Mouse (Mus musculus): ENCODE data around the gene Ttll3. TPM values are rescaled to one million over a fixed set of nuclear protein-coding genes. Genes with fewer than 3 reads are reported as not detected.
A peak's percentile ranks its signal among the peaks of the same experiment; 100 is the strongest.

The Ttll3 gene
- polyA plus RNA-seq, 1 experiment from 2014 or later, result 2.3 TPM

GRCm38 (mm10) chr6:113437135-113437534 lies 48.1 kb downstream of the Ttll3 start:
- no peaks in the 10 kb centered on the region for H3K36me3 ChIP-seq (ENCODE audit: control insufficient read depth, insufficient read depth)
- no peak overlapping the region for H3K4me3 ChIP-seq (ENCODE audit: low read length)
- H3K9me3 ChIP-seq (replicated peaks; ENCODE audit: control insufficient read depth, low read length), result no peaks in the 10 kb centered on the region
- no peak overlapping the region for H3K27ac ChIP-seq (ENCODE audit: low read length)
- ATAC-seq (replicated peaks; ENCODE audit: extremely low read depth, insufficient read depth, low FRiP score), result no peak
- no peaks in the 10 kb centered on the region for H3K27me3 ChIP-seq (ENCODE audit: control insufficient read depth, insufficient read depth, low read length)
- WGBS, result 62% methylated on average over 12 of the region's 12 CpGs
- H3K4me2 ChIP-seq (ENCODE audit: low read depth, low read length), result no peak overlapping the region
- no peak overlapping the region for H3K9ac ChIP-seq (ENCODE audit: low read length)
- H3K4me1 ChIP-seq (ENCODE audit: control insufficient read depth, insufficient read depth, low read length), result peaks cover 2% of the 10 kb centered on the region; the same call in 1 of the 2 replicates

GRCm38 (mm10) chr6:113438721-113439430 lies 49.8 kb downstream of the Ttll3 start:
- Histone ChIP-seq H3K9ac (ENCODE audit: low read length) (no peak overlapping the region), H3K4me2 (ENCODE audit: low read depth, low read length) (no peak overlapping the region), H3K36me3 (ENCODE audit: control insufficient read depth, insufficient read depth) (no peaks in the 10 kb centered on the region), H3K4me1 (ENCODE audit: control insufficient read depth, insufficient read depth, low read length) (peaks cover 9% of the 10 kb centered on the region), H3K27me3 (ENCODE audit: control insufficient read depth, insufficient read depth, low read length) (no peaks in the 10 kb centered on the region), H3K27ac (ENCODE audit: low read length) (no peak overlapping the region), H3K9me3 (replicated peaks; ENCODE audit: control insufficient read depth, low read length) (no peaks in the 10 kb centered on the region), H3K4me3 (ENCODE audit: low read length) (no peak overlapping the region)
- 49% methylated on average over 12 of the region's 12 CpGs for WGBS
- ATAC-seq (replicated peaks; ENCODE audit: extremely low read depth, insufficient read depth, low FRiP score), result no peak

- no peak overlapping the region for H3K9ac ChIP-seq (ENCODE audit: low read length)
- no peak overlapping the region for H3K27ac ChIP-seq (ENCODE audit: low read length)
- H3K9me3 ChIP-seq (replicated peaks; ENCODE audit: control insufficient read depth, low read length), result no peaks in the 10 kb centered on the region
- ATAC-seq (replicated peaks; ENCODE audit: extremely low read depth, insufficient read depth, low FRiP score), result no peak
- WGBS, result 71% methylated on average over 3 of the region's 3 CpGs
- H3K27me3 ChIP-seq (ENCODE audit: control insufficient read depth, insufficient read depth, low read length), result no peaks in the 10 kb centered on the region
- H3K4me3 ChIP-seq (ENCODE audit: low read length), result no peak overlapping the region
- peaks cover 3% of the 10 kb centered on the region; the same call in 1 of the 2 replicates for H3K36me3 ChIP-seq (ENCODE audit: control insufficient read depth, insufficient read depth)
- peaks cover 9% of the 10 kb centered on the region for H3K4me1 ChIP-seq (ENCODE audit: control insufficient read depth, insufficient read depth, low read length)
- H3K4me2 ChIP-seq (ENCODE audit: low read depth, low read length), result no peak overlapping the region
These were observed 51.6 kb downstream of the Ttll3 start for GRCm38 (mm10) chr6:113440686-113441085.

- H3K4me3 ChIP-seq (ENCODE audit: low read length), result no peak overlapping the region
- ATAC-seq (replicated peaks; ENCODE audit: extremely low read depth, insufficient read depth, low FRiP score), result no peak
- H3K9me3 ChIP-seq (replicated peaks; ENCODE audit: control insufficient read depth, low read length), result no peaks in the 10 kb centered on the region
- H3K27me3 ChIP-seq (ENCODE audit: control insufficient read depth, insufficient read depth, low read length), result no peaks in the 10 kb centered on the region
- H3K4me2 ChIP-seq (ENCODE audit: low read depth, low read length), result no peak overlapping the region
- no peak overlapping the region for H3K27ac ChIP-seq (ENCODE audit: low read length)
- peaks cover 3% of the 10 kb centered on the region for H3K36me3 ChIP-seq (ENCODE audit: control insufficient read depth, insufficient read depth)
- WGBS, result 52% methylated on average over 7 of the region's 7 CpGs
- no peak overlapping the region for H3K9ac ChIP-seq (ENCODE audit: low read length)
- H3K4me1 ChIP-seq (ENCODE audit: control insufficient read depth, insufficient read depth, low read length), result peaks cover 9% of the 10 kb centered on the region
These were observed 52.2 kb downstream of the Ttll3 start for GRCm38 (mm10) chr6:113441147-113441680.

GRCm38 (mm10) chr6:113442087-113442441 lies 53.0 kb downstream of the Ttll3 start:
- Histone ChIP-seq H3K9me3 (replicated peaks; ENCODE audit: control insufficient read depth, low read length) (no peaks in the 10 kb centered on the region), H3K4me2 (ENCODE audit: low read depth, low read length) (peak overlapping the region; percentile 99), H3K4me1 (ENCODE audit: control insufficient read depth, insufficient read depth, low read length) (peaks cover 9% of the 10 kb centered on the region), H3K27ac (ENCODE audit: low read length) (peak overlapping the region; percentile 57), H3K4me3 (ENCODE audit: low read length) (peak overlapping the region; percentile 98), H3K36me3 (ENCODE audit: control insufficient read depth, insufficient read depth) (peaks cover 6% of the 10 kb centered on the region), H3K27me3 (ENCODE audit: control insufficient read depth, insufficient read depth, low read length) (no peaks in the 10 kb centered on the region), H3K9ac (ENCODE audit: low read length) (peak overlapping the region; percentile 97)
- WGBS, result 39% methylated on average over 9 of the region's 9 CpGs
- no peak for ATAC-seq (replicated peaks; ENCODE audit: extremely low read depth, insufficient read depth, low FRiP score)

- WGBS, result 0% methylated on average over 45 of the region's 45 CpGs
- Histone ChIP-seq H3K4me2 (ENCODE audit: low read depth, low read length) (peak within 1 kb of the TSS; percentile 99), H3K36me3 (ENCODE audit: control insufficient read depth, insufficient read depth) (peaks cover 11% of the 10 kb centered on the region), H3K4me3 (ENCODE audit: low read length) (peak within 1 kb of the TSS; percentile 98), H3K9ac (ENCODE audit: low read length) (peak within 1 kb of the TSS; percentile 97), H3K4me1 (ENCODE audit: control insufficient read depth, insufficient read depth, low read length) (peaks cover 9% of the 10 kb centered on the region), H3K9me3 (replicated peaks; ENCODE audit: control insufficient read depth, low read length) (no peaks in the 10 kb centered on the region), H3K27ac (ENCODE audit: low read length) (peak within 1 kb of the TSS; percentile 57), H3K27me3 (ENCODE audit: control insufficient read depth, insufficient read depth, low read length) (no peaks in the 10 kb centered on the region)
- peak; percentile 86 for ATAC-seq (replicated peaks; ENCODE audit: extremely low read depth, insufficient read depth, low FRiP score)
These were observed 53.5 kb downstream of the Ttll3 start, which contains the start of gene Jagn1 for GRCm38 (mm10) chr6:113442442-113443090. Gene Jagn1 (plus strand): TSS chr6:113442569.

- Histone ChIP-seq H3K27me3 (ENCODE audit: control insufficient read depth, insufficient read depth, low read length) (no peaks in the 10 kb centered on the region), H3K9ac (ENCODE audit: low read length) (peak overlapping the region; percentile 97), H3K9me3 (replicated peaks; ENCODE audit: control insufficient read depth, low read length) (no peaks in the 10 kb centered on the region), H3K27ac (ENCODE audit: low read length) (no peak overlapping the region), H3K4me2 (ENCODE audit: low read depth, low read length) (peak overlapping the region; percentile 99), H3K36me3 (ENCODE audit: control insufficient read depth, insufficient read depth) (peaks cover 16% of the 10 kb centered on the region), H3K4me1 (ENCODE audit: control insufficient read depth, insufficient read depth, low read length) (peaks cover 9% of the 10 kb centered on the region), H3K4me3 (ENCODE audit: low read length) (peak overlapping the region; percentile 98)
- ATAC-seq (replicated peaks; ENCODE audit: extremely low read depth, insufficient read depth, low FRiP score), result no peak
- 44% methylated on average over 12 of the region's 12 CpGs for WGBS
These were observed 54.0 kb downstream of the Ttll3 start for GRCm38 (mm10) chr6:113443091-113443490.

- Histone ChIP-seq H3K27me3 (ENCODE audit: control insufficient read depth, insufficient read depth, low read length) (no peaks in the 10 kb centered on the region), H3K9ac (ENCODE audit: low read length) (no peak overlapping the region), H3K4me1 (ENCODE audit: control insufficient read depth, insufficient read depth, low read length) (peaks cover 9% of the 10 kb centered on the region), H3K36me3 (ENCODE audit: control insufficient read depth, insufficient read depth) (peaks cover 20% of the 10 kb centered on the region), H3K4me2 (ENCODE audit: low read depth, low read length) (no peak overlapping the region), H3K9me3 (replicated peaks; ENCODE audit: control insufficient read depth, low read length) (no peaks in the 10 kb centered on the region), H3K4me3 (ENCODE audit: low read length) (no peak overlapping the region), H3K27ac (ENCODE audit: low read length) (no peak overlapping the region)
- 82% methylated on average over 7 of the region's 8 CpGs for WGBS
- ATAC-seq (replicated peaks; ENCODE audit: extremely low read depth, insufficient read depth, low FRiP score), result no peak
These were observed 55.3 kb downstream of the Ttll3 start for GRCm38 (mm10) chr6:113444207-113444965.

Measured in heart, embryonic 16.5 days (tissue).